Mouse (Mus musculus) intestine, postnatal 0 days (tissue): ENCODE data around the gene Ank2. TPM values are rescaled to one million over a fixed set of nuclear protein-coding genes. Genes with fewer than 3 reads are reported as not detected.

Experiments
- ATAC-seq: fragments of 200-750 bp; cut with Nextera tagmentation; 2 replicates; pipeline ENCODE4 v1.8.0; 2017; ENCODE audit warnings: mild to moderate bottlenecking, moderate TSS enrichment, moderate library complexity
- H3K27ac ChIP-seq: fragments of 300-500 bp; sonication (generic); 2 replicates; pipeline ENCODE4 v1.5.1; 2014; ENCODE audit warnings: mild to moderate bottlenecking, low read depth, low read length, moderate library complexity
- H3K27me3 ChIP-seq: fragments of 300-500 bp; sonication (generic); replicated peaks from 2 replicates; pipeline ENCODE4 v1.6.1; 2014; ENCODE audit warnings: low read length, mixed read lengths; ENCODE audit not compliant: control insufficient read depth, insufficient read depth
- H3K36me3 ChIP-seq: fragments of 300-500 bp; sonication (generic); 2 replicates; pipeline ENCODE4 v1.6.1; 2014; ENCODE audit warnings: mild to moderate bottlenecking, moderate library complexity; ENCODE audit not compliant: control insufficient read depth, insufficient read depth
- H3K4me1 ChIP-seq: fragments of 300-500 bp; sonication (generic); replicated peaks from 2 replicates; pipeline ENCODE4 v1.6.1; 2014; ENCODE audit warnings: antibody characterized with exemption, low read length, mixed read lengths; ENCODE audit not compliant: control insufficient read depth, insufficient read depth
- H3K4me2 ChIP-seq: fragments of 300-500 bp; sonication (generic); replicated peaks from 2 replicates; pipeline ENCODE4 v1.6.1; 2014; ENCODE audit warnings: low read depth, mild to moderate bottlenecking, moderate library complexity
- H3K4me3 ChIP-seq: fragments of 300-500 bp; sonication (generic); 2 replicates; pipeline ENCODE4 v1.5.1; 2014; ENCODE audit warnings: low read depth, low read length
- H3K9ac ChIP-seq: fragments of 300-500 bp; sonication (generic); 2 replicates; pipeline ENCODE4 v1.6.1; 2014; ENCODE audit warnings: mild to moderate bottlenecking, low read depth, low read length
- H3K9me3 ChIP-seq: fragments of 300-500 bp; sonication (generic); 2 replicates; pipeline ENCODE4 v1.6.1; 2016; ENCODE audit warnings: mixed run types; ENCODE audit not compliant: control insufficient read depth
- CTCF ChIP-seq: sonication (generic); IDR thresholded peaks from 2 replicates; pipeline ENCODE4 v1.5.1; 2016; ENCODE audit warnings: low read depth, mild to moderate bottlenecking, control low read depth, antibody characterized with exemption, moderate library complexity
- WGBS: fragments of 180-500 bp; shearing (Covaris S2); extraction: QIAGEN DNeasy Blood & Tissue Kit; methylation state at CpG from one replicate; pipeline ENCODE4 v1.1.7; 2014; 5-methylcytosine and 5-hydroxymethylcytosine counted together
- polyA plus RNA-seq: library from polyadenylated mRNA; unstranded; fragments of >200 nt; fragmentation: Nextera tagmentation; extraction: Ambion mirVana; gene quantifications from 2 replicates; pipeline ENCODE4 v1.2.1, GENCODE M21; 2015

Gene Ank2
- polyA plus RNA-seq, 1 experiment from 2014 or later = 9.0 TPM

DNA sequence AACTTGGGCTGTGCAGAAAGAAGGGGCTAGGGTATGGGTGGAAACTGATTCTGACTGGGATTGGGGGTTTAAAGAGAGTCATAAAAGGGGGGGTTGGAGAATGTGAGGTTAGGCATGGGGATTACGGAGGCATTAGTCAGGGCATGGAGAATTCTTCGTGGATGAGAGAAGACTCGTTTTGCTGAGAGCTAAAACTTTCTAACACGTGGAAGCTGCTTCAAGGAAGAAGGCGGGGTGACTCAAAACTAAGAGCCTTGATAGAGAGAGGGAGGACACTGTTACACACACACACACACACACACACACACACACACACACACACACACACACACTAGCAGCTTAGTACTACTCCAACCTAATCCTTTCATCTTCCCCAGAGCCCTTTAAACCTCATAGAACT is 463.0 kb downstream of the Ank2 start:
- Histone ChIP-seq H3K4me3 (no peak overlapping the region), H3K36me3 (no peaks in the 10 kb centered on the region), H3K9me3 (no peaks in the 10 kb centered on the region), H3K27ac (no peak overlapping the region), H3K4me1 (no peaks in the 10 kb centered on the region), H3K4me2 (no peak overlapping the region), H3K27me3 (no peaks in the 10 kb centered on the region), H3K9ac (no peak overlapping the region)
- no peak for TF ChIP-seq CTCF
- no peak for ATAC-seq
- WGBS = 65% methylated on average over 5 of the region's 5 CpGs

DNA sequence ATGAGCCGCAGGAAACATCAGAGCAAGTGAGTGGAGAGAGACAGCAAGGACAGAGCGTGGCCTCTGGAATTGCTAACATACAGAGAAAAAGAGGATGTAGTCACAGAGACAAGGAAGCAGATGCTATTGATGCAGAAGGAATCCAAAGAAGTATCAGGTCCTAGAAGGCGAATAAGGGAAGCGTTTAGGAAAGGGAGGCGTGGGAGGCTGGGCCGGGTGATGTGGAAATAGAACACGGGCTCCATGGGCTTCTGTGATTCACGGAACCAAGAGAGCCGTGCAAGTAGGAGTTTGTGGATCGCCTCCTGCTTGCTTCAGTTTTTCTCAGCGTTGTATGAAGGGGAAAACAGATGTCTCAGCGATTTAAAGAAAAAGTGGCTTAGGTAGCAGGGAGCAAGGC is 463.6 kb downstream of the Ank2 start:
- no peak for TF ChIP-seq CTCF
- no peak for ATAC-seq

DNA sequence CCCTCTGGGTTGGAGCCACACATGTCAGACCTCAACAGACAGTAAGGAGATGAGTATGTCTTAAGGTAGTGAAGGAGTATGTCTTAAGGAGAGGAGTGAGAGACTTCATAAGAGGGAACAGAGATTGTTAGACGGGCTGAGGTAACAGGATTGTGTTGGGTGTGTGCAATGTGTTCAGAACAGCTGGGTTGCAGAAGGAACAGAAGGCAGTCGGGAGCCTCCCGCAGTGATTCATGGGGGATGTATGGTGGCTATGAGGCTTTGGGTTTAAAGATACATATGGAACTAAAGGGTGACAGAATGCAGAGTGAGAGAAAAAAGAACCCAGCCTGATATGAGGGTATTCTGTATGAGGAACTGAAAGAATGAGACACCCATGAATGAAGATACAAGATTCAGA is 464.2 kb downstream of the Ank2 start:
- H3K36me3 ChIP-seq = no peaks in the 10 kb centered on the region
- no peaks in the 10 kb centered on the region for H3K27me3 ChIP-seq
- no peak overlapping the region for H3K27ac ChIP-seq
- H3K4me3 ChIP-seq = no peak overlapping the region
- H3K9me3 ChIP-seq = no peaks in the 10 kb centered on the region
- H3K4me2 ChIP-seq = no peak overlapping the region
- ATAC-seq = no peak
- no peak overlapping the region for H3K9ac ChIP-seq
- 76% methylated on average over 3 of the region's 3 CpGs for WGBS
- TF ChIP-seq CTCF = no peak
- H3K4me1 ChIP-seq = no peaks in the 10 kb centered on the region

More for the DNA sequence above, 463.6 kb downstream of the Ank2 start:
- no peaks in the 10 kb centered on the region for H3K4me1 ChIP-seq
- WGBS = 91% methylated on average over 12 of the region's 12 CpGs
- H3K4me3 ChIP-seq = no peak overlapping the region
- no peak overlapping the region for H3K4me2 ChIP-seq
- H3K36me3 ChIP-seq = no peaks in the 10 kb centered on the region
- no peak overlapping the region for H3K9ac ChIP-seq
- H3K27ac ChIP-seq = no peak overlapping the region
- no peaks in the 10 kb centered on the region for H3K27me3 ChIP-seq
- H3K9me3 ChIP-seq = no peaks in the 10 kb centered on the region

DNA sequence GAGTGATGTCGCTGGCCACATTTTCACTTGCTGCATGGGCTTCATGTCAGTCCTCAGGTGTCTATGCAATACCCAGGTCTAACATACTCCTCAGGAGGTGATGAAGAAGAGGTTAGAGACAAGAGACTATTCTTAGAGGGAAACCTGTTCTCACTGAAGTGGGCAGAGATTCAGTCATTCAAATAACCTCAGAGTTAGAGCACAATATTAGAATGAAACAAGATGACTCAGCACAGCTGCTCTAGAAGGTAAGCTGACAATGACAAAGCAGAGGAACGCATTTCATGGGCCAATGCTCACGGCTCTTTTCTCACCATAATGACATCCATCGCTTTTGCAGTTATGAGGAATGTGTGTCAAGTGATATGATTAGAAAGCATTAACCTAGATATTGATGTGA is 475.2 kb downstream of the Ank2 start:
- no peaks in the 10 kb centered on the region for H3K27me3 ChIP-seq
- H3K36me3 ChIP-seq = no peaks in the 10 kb centered on the region
- no peaks in the 10 kb centered on the region for H3K9me3 ChIP-seq
- no peak overlapping the region for H3K4me3 ChIP-seq
- no peak overlapping the region for H3K27ac ChIP-seq
- 93% methylated on average over 4 of the region's 4 CpGs for WGBS
- H3K4me2 ChIP-seq = no peak overlapping the region
- H3K4me1 ChIP-seq = no peaks in the 10 kb centered on the region; the same call in 1 of the 2 replicates
- ATAC-seq = no peak
- TF ChIP-seq CTCF = no peak
- no peak overlapping the region for H3K9ac ChIP-seq

DNA sequence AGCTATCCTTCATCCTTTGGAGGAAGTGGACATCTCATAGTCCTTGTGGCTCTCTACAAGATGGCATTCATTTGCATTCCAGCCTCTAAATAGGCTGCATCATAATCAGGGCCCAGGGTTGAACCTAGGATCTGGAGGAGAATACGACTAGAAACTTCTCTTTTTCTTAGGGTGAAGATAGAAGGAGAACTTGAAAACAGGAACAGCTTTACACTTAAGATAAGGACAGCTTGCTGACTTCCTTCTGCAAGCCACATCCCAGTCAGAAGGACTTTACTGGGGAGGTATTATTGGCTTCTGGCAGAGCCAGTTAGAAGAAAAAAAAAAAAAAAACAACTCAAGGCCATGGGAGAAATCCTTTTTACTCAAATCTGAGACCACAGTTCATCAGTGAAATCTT is 479.0 kb downstream of the Ank2 start:
- 54% methylated on average over 1 of the region's 1 CpGs for WGBS
- Histone ChIP-seq H3K9me3 (no peaks in the 10 kb centered on the region), H3K27me3 (no peaks in the 10 kb centered on the region), H3K27ac (no peak overlapping the region), H3K9ac (no peak overlapping the region), H3K4me1 (no peaks in the 10 kb centered on the region; the same call in 1 of the 2 replicates), H3K4me3 (no peak overlapping the region), H3K4me2 (no peak overlapping the region), H3K36me3 (no peaks in the 10 kb centered on the region)
- TF ChIP-seq CTCF = no peak
- ATAC-seq = no peak

DNA sequence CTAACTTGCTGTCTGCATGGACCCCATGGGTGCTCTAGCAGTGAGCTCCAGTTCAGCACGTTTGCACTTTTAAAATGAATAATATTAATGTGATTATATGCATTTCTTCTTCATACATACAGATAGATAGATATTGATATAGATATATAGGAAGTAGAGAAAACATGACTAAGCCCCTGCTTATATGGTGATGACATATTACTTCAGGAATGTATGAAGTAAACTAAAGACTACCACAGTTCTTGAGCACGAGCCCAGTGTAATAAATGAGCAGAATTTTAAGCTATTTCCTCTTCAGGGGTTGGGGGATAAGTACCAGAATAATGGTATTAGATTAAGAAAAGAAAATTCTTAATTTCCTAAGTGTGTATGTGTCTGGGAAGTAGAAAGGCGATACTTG is 479.4 kb downstream of the Ank2 start:
- 51% methylated on average over 3 of the region's 3 CpGs for WGBS
- no peak overlapping the region for H3K27ac ChIP-seq

DNA sequence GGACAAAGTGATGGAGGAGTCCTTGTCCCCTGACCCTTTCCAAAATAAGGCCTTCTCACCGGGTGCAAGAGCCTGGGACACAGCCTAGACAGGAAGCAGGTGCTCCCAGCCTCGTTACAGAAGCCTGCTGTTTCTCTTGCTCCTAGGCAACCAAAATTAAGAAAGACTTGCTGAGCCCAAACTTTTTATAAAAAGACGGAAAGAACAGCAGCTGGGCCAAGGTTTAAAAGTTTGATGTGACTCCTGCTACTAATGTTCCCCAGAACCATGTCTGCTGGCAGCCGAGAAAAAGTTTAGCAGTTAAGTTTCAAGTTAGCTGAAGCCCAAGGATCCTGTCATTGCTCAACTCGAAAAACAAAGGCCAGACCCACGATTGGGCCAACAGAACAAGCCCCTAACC is 480.0 kb downstream of the Ank2 start:
- no peak for TF ChIP-seq CTCF
- no peaks in the 10 kb centered on the region for H3K36me3 ChIP-seq
- H3K4me1 ChIP-seq = no peaks in the 10 kb centered on the region; the same call in 1 of the 2 replicates
- H3K9me3 ChIP-seq = no peaks in the 10 kb centered on the region
- ATAC-seq = no peak
- H3K27ac ChIP-seq = no peak overlapping the region
- H3K4me2 ChIP-seq = no peak overlapping the region
- no peaks in the 10 kb centered on the region for H3K27me3 ChIP-seq
- 49% methylated on average over 6 of the region's 6 CpGs for WGBS
- H3K4me3 ChIP-seq = no peak overlapping the region
- H3K9ac ChIP-seq = no peak overlapping the region

More for the DNA sequence above, 479.4 kb downstream of the Ank2 start:
- Histone ChIP-seq H3K27me3 (no peaks in the 10 kb centered on the region), H3K9me3 (no peaks in the 10 kb centered on the region), H3K36me3 (no peaks in the 10 kb centered on the region), H3K4me1 (no peaks in the 10 kb centered on the region; the same call in 1 of the 2 replicates), H3K4me2 (no peak overlapping the region), H3K9ac (no peak overlapping the region), H3K4me3 (no peak overlapping the region)
- no peak for ATAC-seq
- TF ChIP-seq CTCF = no peak
